Comparison of ENCODE assay signal across 13 mouse cellular contexts in the genomic region with DNA sequence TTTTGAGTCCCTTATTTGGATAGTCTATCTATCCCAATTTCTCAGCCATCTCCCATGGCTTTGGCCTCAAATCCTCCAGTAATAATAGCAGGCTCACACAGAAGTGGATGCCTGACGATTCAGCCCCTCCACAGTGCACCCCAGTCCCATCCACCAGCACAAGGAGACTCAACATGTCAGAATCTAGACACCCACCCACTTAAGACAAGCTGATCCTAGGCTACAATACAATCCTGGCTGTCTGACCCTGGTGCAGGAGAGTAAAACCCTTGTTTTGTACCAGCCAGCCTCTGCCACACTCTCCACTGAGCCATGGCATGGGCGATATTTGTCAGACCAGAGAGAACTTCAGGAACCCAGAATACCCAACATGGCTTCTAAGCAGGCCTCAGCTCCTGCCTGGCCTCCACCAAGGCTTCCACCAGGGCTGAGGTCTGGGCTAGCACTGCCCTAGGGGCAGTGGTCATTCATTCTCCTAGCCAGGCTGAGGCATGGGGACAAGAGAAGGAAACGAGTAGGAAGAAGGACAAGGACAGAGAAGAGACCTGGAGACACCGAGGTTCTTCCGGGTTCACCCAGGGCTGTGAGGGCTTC. TPM values are rescaled to one million over a fixed set of nuclear protein-coding genes. Genes with fewer than 3 reads are reported as not detected.
DNase-seq lines count a peak whose midpoint lies in the region; ATAC-seq and TF ChIP-seq lines count a peak whose summit lies in the region.
"Had no signal": no experiment of that assay in that cellular context is flagged by ENCODE, and none has a peak within 500 bp of the region (broad histone marks: within the 10 kb centered on the region; RNA-seq: fewer than 3 reads in every experiment).

No protein-coding gene starts in this region.

- H3K4me2 ChIP-seq in intestine, embryonic 16.5 days (ENCODE audit: low read depth, low read length) = no peak overlapping the region
- H3K4me2 ChIP-seq: forebrain, embryonic 12.5 days had no signal

- H3K36me3 ChIP-seq in heart, embryonic 10.5 days = peaks cover 15% of the 10 kb centered on the region; the same call in 1 of the 2 replicates
- H3K36me3 ChIP-seq in intestine, embryonic 16.5 days (ENCODE audit: control insufficient read depth, insufficient read depth, low read length) = peaks cover 3% of the 10 kb centered on the region; the same call in 1 of the 2 replicates

- H3K27ac ChIP-seq in heart, embryonic 10.5 days = peak overlapping the region; percentile 93
- peak overlapping the region; percentile 95 for H3K27ac ChIP-seq in layer of hippocampus, adult 2 months
- H3K27ac ChIP-seq in cortical plate, adult 2 months (ENCODE audit: insufficient read depth, low read length) = peak overlapping the region; percentile 44
- peak overlapping the region; percentile 99 for H3K27ac ChIP-seq in intestine, embryonic 16.5 days (ENCODE audit: low read length)
- H3K27ac ChIP-seq: forebrain, embryonic 12.5 days had no signal

- intact Hi-C loops in heart, postnatal 25 days (cut with DNase I) = no loop called here

- no peak overlapping the region for H3K4me3 ChIP-seq in heart, embryonic 10.5 days
- no peak overlapping the region for H3K4me3 ChIP-seq in layer of hippocampus, adult 2 months
- no peak overlapping the region for H3K4me3 ChIP-seq in cortical plate, adult 2 months (ENCODE audit: insufficient read depth, low read length)
- no peak overlapping the region for H3K4me3 ChIP-seq in intestine, embryonic 16.5 days (ENCODE audit: low read length)
- H3K4me3 ChIP-seq: forebrain, embryonic 12.5 days; liver, embryonic 15.5 days had no signal

- peaks cover 95% of the 10 kb centered on the region for H3K4me1 ChIP-seq in heart, embryonic 10.5 days
- peaks cover 15% of the 10 kb centered on the region for H3K4me1 ChIP-seq in cortical plate, adult 2 months (ENCODE audit: control insufficient read depth, insufficient read depth, low read length)
- H3K4me1 ChIP-seq in intestine, embryonic 16.5 days (ENCODE audit: control insufficient read depth, insufficient read depth, low read length) = peaks cover 94% of the 10 kb centered on the region

- H3K9ac ChIP-seq in intestine, embryonic 16.5 days (ENCODE audit: low read depth, low read length) = peak overlapping the region; percentile 53
- H3K9ac ChIP-seq: forebrain, embryonic 12.5 days had no signal

- WGBS in heart, embryonic 10.5 days = 85% methylated on average over 5 of the region's 5 CpGs
- 79% methylated on average over 5 of the region's 5 CpGs for WGBS in intestine, embryonic 16.5 days

- DNase-seq in heart, embryonic 10.5 days (ENCODE audit: low spot score) = no peak
- DNase-seq in heart, postnatal 25 days (ENCODE audit: low spot score) = no peak
- no peak for DNase-seq in layer of hippocampus, adult 2 months (ENCODE audit: low spot score in 2 of 2)
- DNase-seq in layer of hippocampus, adult 9-10 months (ENCODE audit: low spot score) = no peak
- DNase-seq in adrenal gland, postnatal 4 days (ENCODE audit: low spot score in 2 of 2) = no peak
- DNase-seq in spleen, postnatal 14 days (ENCODE audit: low spot score in 2 of 2) = no peak

- TF ChIP-seq CTCF in layer of hippocampus, adult 2 months (conservative IDR thresholded peaks at IDR 0.05) = no peak
- no peak for TF ChIP-seq CTCF in cortical plate, adult 2 months (IDR thresholded peaks at IDR 0.05; ENCODE audit: extremely low read depth, insufficient read depth, low read length)

- no peak for ATAC-seq in intestine, embryonic 16.5 days

- no peak for TF ChIP-seq POLR2A in cortical plate, adult 2 months (IDR thresholded peaks at IDR 0.05; ENCODE audit: extremely low read depth, insufficient read depth, low read length)

- H3K27me3 ChIP-seq in heart, embryonic 10.5 days (ENCODE audit: insufficient read depth, poor library complexity, severe bottlenecking) = no peaks in the 10 kb centered on the region
- H3K27me3 ChIP-seq in intestine, embryonic 16.5 days (replicated peaks; ENCODE audit: control insufficient read depth, insufficient read depth, low read length) = no peaks in the 10 kb centered on the region
- H3K27me3 ChIP-seq: liver, embryonic 15.5 days had no signal

- no peaks in the 10 kb centered on the region for H3K9me3 ChIP-seq in heart, embryonic 10.5 days
- H3K9me3 ChIP-seq in intestine, embryonic 16.5 days (ENCODE audit: control insufficient read depth, low read length) = no peaks in the 10 kb centered on the region
- H3K9me3 ChIP-seq: forebrain, embryonic 12.5 days; liver, embryonic 15.5 days had no signal

RNA-seq across cellular contexts. Expression of a gene that starts 7.2 kb away (rescaled TPM):
- 25.5 and 33.1 TPM in 2 replicates for polyA plus RNA-seq in heart, embryonic 10.5 days (2016; fragmentation: Nextera tagmentation; extraction: Ambion mirVana)
- 10 to 100 TPM; 38.4 to 41.5 TPM for total RNA-seq in heart, postnatal 25 days (2021)
- 10 to 100 TPM; 23.3 to 23.9 TPM for total RNA-seq in layer of hippocampus, adult 2 months (2021)
- polyA plus RNA-seq in cortical plate, adult 2 months (2012; rRNA removed) = 35.5 and 46.0 TPM in 2 replicates
- polyA plus RNA-seq in intestine, embryonic 16.5 days (2015; fragmentation: Nextera tagmentation; extraction: Ambion mirVana) = 77.3 and 79.8 TPM in 2 replicates
- 10 to 100 TPM; 65.8 to 72.4 TPM for total RNA-seq in adrenal gland, postnatal 4 days (2021)

RNA-seq across cellular contexts. Expression of a gene that starts 13.5 kb away (rescaled TPM):
- polyA plus RNA-seq in heart, embryonic 10.5 days (2016; fragmentation: Nextera tagmentation; extraction: Ambion mirVana) = 170 and 253 TPM in 2 replicates
- total RNA-seq in heart, postnatal 25 days (2021) = 100 to 1,000 TPM; 160 to 161 TPM
- 100 to 1,000 TPM; 171 to 185 TPM for total RNA-seq in layer of hippocampus, adult 2 months (2021)
- polyA plus RNA-seq in cortical plate, adult 2 months (2012; rRNA removed) = 127 and 138 TPM in 2 replicates
- polyA plus RNA-seq in intestine, embryonic 16.5 days (2015; fragmentation: Nextera tagmentation; extraction: Ambion mirVana) = 139 and 148 TPM in 2 replicates
- total RNA-seq in adrenal gland, postnatal 4 days (2021) = 10 to 100 TPM; 72.1 to 72.4 TPM

RNA-seq across cellular contexts. Expression of a gene that starts 13.7 kb away (rescaled TPM):
- polyA plus RNA-seq in heart, embryonic 10.5 days (2016; fragmentation: Nextera tagmentation; extraction: Ambion mirVana) = 224 and 261 TPM in 2 replicates
- 10 to 100 TPM; 87.5 to 94.8 TPM for total RNA-seq in heart, postnatal 25 days (2021)
- 100 to 1,000 TPM; 153 to 155 TPM for total RNA-seq in layer of hippocampus, adult 2 months (2021)
- 172 and 173 TPM in 2 replicates for polyA plus RNA-seq in cortical plate, adult 2 months (2012; rRNA removed)
- polyA plus RNA-seq in intestine, embryonic 16.5 days (2015; fragmentation: Nextera tagmentation; extraction: Ambion mirVana) = 246 and 256 TPM in 2 replicates
- total RNA-seq in adrenal gland, postnatal 4 days (2021) = 100 to 1,000 TPM; 175 to 177 TPM

RNA-seq across cellular contexts. Expression of a gene that starts 19.9 kb away (rescaled TPM):
- 0.70 and 1.7 TPM in 2 replicates for polyA plus RNA-seq in heart, embryonic 10.5 days (2016; fragmentation: Nextera tagmentation; extraction: Ambion mirVana)
- not detected for total RNA-seq in heart, postnatal 25 days (2021)
- total RNA-seq in layer of hippocampus, adult 2 months (2021) = not detected
- not detected in 2 replicates for polyA plus RNA-seq in cortical plate, adult 2 months (2012; rRNA removed)
- polyA plus RNA-seq in intestine, embryonic 16.5 days (2015; fragmentation: Nextera tagmentation; extraction: Ambion mirVana) = 2.6 and 2.7 TPM in 2 replicates
- under 1 TPM in 1 of 2 experiments, not detected in 1; 0.28 TPM for total RNA-seq in adrenal gland, postnatal 4 days (2021)
- total RNA-seq: gastrocnemius, postnatal 14 days; midbrain, postnatal 0 days had no signal
- polyA plus RNA-seq: C2C12; midbrain, postnatal 0 days had no signal

Comparison
In these comparisons a context has a peak if more than half of its experiments do, and no peak if none do; other contexts are left out.
1. H3K27ac ChIP-seq: peak in every context shown above with its lines; median percentile 99 in intestine, embryonic 16.5 days; 95 in layer of hippocampus, adult 2 months; 93 in heart, embryonic 10.5 days; 44 in cortical plate, adult 2 months.